Mouse (Mus musculus): ENCODE data around the gene Mapk8ip1. TPM values are rescaled to one million over a fixed set of nuclear protein-coding genes. Genes with fewer than 3 reads are reported as not detected.

The Mapk8ip1 gene
- total RNA-seq, 2 experiments from 2014 or later = 9.3 to 10.3 TPM

DNA sequence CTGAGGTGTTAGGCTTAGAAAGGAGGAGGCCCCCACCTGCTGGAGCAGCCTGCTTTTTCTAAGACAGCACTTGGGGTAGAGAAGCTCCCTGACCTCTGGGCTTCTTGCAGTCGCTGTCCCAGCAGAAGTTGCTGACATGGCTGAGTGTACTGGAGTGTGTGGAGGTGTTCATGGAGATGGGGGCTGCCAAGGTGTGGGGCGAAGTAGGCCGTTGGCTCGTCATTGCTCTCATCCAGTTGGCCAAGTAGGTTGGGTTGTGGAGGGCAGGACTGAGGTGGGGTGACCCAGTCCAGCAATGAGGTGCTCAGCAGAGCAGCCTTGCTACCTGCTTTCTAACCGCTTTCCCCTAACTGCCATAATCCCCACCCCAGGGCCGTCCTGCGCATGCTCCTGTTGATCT lies 23.7 kb downstream of the Mapk8ip1 start:
- intact Hi-C loops (cut with DNase I) = loop anchor here (5.0 kb wide), 1 partner anchor 45 kb away; no protein-coding TSS in a partner anchor
- no peak for DNase-seq

DNA sequence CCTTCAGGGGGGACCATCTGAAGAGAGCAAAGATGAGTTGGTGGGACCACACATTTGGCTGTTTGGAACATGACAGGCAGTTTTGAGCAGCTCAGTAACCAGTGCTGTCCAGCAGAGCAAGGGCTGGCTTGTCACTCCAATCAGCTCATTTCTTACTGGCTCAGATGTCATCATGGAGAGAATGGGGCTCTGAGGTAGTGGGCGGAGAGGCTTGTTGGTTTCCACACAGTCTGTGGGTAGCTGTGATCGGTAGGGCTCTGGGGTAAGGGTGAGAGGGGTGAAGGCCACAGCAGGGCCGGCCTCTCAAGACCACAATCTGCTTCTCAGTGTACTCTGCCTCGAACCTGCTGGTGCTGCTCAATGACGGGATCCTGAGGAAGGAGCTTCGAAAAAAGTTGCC lies 24.8 kb downstream of the Mapk8ip1 start:
- intact Hi-C loops (cut with DNase I) = loop anchor here (5.0 kb wide), 1 partner anchor 46 kb away; no protein-coding TSS in a partner anchor
- no peak for DNase-seq

DNA sequence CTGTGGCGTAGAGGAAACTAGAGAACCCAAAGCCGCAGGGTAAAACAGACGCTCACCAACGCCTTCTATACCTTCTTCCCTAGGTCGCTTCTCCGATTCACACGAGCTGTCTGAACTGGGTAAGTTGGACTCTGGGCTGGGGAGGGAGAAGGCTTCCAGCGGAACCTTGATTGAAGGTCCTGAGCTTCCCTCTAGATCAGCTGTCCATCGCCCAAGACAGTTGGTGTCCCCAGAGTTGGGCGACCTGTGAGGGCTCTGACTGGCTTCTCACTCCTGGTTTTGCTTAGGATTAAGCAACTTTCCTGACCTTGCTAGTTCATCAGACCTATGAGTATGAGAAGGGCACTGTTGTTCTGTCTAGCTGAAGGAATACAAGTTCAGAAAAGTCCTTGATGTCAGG lies 25.3 kb downstream of the Mapk8ip1 start:
- intact Hi-C loops (cut with DNase I) = loop anchor here (2.0 to 5.0 kb wide), 2 partner anchors 47 to 61 kb away; no protein-coding TSS in a partner anchor
- DNase-seq = no peak

DNA sequence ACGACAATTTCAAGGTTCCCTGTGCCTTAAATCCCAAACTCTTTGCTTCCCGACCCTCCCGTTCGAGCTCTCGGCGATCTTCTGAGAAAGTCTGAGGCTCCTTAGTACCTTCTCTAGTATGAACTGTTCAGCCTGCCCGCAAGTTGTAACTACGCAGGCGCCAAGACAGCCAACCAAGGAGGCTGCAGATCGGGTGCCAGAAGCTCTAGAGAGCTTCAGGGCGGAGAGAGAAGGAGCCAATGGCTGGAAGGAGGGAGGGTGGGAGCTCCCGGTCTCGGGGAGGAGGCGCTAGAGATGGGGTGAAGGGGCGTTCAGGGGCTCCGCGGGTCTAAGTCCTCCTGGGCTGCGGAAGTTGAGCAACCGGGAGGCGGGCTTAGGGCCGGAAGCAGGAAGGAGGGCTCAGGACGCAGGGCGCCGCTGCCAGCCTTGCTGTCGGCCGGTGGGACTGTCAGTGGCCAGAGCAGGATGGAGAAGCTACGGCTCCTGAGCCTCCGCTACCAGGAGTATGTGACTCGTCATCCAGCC lies 25.9 kb downstream of the Mapk8ip1 start:
- DNase-seq = peak; percentile 97
- intact Hi-C loops (cut with DNase I) = loop anchor here (2.0 to 5.0 kb wide), 2 partner anchors 47 to 62 kb away; no protein-coding TSS in a partner anchor

DNA sequence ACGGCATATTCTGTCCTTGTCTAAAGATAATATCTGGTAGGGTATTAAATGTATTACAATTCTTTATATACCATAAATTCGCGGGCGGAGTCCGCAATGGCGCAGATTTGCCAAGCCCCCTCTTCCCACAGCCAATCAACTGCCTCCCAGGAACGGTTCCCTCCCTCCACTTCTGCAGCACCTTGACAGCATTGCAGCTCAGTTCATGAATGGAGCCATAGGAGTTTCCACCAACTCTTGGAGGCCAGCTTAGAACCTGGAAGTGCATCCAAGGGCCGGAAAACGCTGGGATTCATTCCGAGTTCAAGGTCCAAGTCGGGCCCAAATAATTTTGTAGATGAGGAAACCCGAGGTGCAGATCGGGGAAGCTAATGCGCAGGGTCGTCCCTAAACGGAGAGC lies 26.5 kb downstream of the Mapk8ip1 start, which contains the start of the genes Pex16 and Large2:
Pex16 (plus strand) TSS at position 163 of the 400 bp plus-strand sequence.
Large2 (minus strand) TSS at position 356 of the 400 bp plus-strand sequence.
- DNase-seq = peak; percentile 39 to 53
- intact Hi-C loops (cut with DNase I) = loop anchor here (2.0 kb wide), 1 partner anchor 62 kb away; no protein-coding TSS in a partner anchor

DNA sequence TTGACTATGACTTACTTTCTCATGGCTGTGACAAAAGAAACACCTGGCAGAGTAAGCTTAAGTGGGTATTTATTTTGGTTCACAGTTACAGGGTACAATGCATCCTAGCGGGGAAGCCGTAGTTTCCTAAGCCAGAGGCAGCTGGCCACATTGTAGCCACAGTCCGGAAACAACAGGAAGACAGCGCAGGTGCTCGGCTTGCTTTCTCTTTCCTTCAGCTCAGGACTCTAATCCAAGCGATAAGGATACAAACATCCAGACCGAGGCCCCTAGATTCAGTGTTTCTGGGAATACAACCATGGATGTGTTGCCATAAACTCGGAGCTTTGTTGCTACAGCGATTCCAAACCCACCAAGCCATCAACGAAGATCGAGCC lies 27.6 kb downstream of the Mapk8ip1 start:
- intact Hi-C loops (cut with DNase I) = no loop called here
- no peak for DNase-seq

DNA sequence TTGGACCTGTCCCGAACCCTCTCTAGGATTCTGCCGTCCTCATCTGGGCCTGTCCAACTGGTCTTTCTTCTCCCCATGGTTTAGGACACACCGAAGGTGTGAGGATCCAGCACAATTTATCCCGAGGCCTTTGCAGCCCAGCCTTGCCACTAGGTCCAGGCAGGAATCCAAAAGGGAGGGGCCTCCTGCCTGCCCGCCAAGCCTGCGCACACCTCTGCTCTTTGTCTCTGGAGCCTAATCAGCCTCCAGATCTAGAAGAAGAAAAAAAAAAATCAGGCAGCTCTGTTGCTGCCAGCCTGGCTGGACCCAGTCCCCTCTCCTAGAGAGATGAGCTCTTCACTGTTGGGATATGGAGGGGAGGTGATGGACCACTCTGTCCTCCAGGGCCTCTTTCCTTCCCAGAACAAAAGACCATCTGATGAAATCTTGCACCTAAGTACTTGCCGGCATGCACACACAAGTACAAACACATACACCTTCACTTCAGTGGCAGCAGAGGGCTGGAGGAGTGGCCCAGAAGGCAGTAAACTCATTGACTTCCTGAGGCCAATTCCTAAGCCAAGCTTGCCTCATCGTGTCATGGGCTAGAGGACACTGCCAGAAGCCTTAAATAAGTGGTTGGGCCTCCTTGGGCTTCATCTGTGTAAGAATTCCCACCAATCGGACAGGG lies 28.2 kb downstream of the Mapk8ip1 start:
- DNase-seq = no peak
- intact Hi-C loops (cut with DNase I) = no loop called here

DNA sequence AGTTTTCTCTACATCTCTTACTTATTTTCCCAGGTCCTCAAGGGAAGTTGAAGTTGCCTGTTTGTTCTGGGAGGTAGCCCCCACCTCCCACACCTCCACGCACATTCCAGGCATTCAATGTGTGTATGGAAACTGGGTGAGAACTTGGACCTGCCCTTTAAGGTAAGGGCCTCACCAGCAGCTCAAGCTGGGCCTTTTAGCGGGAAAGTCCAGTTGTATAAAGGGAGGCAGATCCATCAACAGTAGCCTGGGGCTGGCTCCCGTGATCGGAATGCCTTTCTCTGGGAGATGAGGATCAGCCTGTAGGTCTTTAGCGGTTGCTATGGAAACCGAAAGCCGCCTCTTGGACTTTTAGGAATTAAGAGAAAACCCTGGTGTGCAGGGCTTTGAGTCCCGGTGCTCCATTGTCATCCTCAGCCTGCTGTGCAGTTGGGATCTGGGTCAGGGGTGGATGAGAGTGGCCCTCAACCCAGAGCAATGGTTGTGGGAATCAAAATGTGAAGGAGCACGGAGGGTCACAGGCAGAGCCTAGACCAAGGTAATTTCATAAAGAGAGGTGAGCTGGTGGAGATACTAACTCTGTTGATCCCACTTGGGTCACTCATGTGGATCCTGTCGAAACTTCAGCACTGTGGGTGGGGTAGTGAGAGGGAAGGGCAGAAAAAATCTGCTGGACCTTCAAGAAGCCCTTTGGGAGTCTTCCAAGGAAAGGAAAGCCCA lies 28.9 kb downstream of the Mapk8ip1 start:
- DNase-seq = no peak
- intact Hi-C loops (cut with DNase I) = no loop called here

DNA sequence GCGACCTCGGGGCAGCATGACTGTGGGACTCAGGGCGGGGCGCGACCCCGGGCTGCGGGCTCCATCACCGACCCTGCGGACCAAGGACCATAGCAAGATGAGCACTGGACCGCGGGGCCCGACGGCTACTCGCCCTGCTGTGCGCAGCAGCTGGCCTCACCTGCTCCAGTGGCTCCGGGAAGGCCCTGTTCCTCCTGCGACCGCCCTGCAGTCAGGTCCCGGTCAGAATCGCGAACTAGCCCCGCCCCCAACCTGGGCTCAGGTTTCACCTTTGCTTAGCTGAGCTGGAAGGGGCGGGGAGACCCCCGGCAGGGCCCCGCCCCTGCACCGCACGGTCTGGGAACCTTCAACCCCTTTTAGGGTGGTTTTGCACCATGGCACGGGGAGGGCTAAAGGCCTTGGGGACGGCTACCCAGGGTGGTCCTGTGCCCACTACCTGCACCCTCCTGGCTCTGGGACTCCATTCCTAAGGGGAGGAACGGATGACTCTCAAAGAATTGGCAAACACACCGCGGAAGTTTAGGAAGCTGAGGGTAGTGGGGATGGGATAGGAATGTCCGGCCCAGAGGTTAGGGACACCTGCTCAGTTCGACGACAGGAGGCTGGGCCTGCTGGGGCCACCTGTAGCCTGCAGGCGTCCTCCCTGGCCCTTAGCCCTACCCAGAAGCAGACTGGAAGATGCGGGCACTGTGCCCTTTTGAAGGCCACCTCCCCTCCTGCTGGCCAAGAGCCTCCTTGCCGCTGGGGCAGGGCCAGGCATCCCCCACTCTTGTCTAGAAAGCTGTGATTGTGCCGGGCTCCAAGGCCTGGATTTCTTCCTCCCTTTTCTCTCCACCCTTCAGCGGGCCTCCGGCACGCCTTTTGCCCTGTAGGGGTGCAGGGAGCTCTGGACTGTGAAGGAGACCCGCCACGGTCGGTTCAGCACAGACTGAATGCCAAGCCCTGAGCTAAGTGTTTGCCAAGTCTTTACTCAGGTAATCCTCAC lies 29.9 kb downstream of the Mapk8ip1 start:
- DNase-seq = no peak
- intact Hi-C loops (cut with DNase I) = no loop called here

DNA sequence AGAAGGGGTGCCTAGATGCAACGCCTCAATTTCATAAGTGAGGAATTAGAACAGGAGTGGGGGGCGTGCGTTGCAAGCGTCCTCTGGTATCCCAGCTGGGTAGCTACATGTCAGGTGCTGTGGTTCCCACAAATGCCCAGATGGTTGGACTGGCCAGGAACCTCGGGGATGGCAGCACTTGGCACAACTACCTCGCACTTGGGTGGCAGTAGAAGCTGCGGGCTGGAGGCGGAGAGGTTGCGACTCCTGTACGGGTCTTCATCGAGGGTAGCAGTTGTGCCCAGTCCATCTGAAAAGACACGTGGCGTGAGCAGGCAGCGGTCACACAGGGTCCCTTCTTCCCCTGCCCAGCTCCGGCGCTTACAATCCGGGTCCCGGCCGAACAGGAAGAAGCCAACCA lies 30.7 kb downstream of the Mapk8ip1 start:
- no peak for DNase-seq
- intact Hi-C loops (cut with DNase I) = no loop called here

DNA sequence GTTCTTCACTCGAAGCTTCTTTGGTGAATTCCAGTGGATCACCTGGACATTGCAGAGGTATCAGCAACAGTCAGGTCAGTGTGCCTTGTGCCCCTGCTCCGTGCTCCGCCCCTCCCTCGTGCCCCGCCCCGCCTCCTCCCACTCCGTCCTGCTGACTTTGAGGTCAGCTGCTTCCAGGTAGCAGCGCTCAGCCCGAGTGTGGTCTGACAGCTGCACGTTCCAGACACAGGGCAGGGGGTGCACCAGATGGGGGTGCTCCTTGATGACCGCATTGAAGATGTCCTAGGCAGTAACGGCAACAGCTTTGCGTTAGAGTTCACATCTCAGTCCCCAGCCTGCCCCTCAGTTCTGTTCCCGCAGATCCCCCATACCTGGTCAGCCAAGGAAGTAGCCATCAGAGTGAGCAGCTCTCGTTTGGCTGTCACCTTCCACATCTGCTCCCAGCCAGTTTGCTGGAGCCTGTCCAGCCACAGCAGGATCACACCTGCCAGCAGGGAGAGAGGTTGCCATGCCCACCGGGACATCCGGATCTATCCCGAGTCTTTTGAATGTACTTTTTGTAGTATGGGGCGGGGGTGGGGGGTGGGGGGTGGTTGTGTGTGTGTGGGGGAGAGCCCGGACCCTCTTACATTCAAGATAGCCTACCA lies 33.6 kb downstream of the Mapk8ip1 start:
- intact Hi-C loops (cut with DNase I) = no loop called here
- DNase-seq = no peak

DNA sequence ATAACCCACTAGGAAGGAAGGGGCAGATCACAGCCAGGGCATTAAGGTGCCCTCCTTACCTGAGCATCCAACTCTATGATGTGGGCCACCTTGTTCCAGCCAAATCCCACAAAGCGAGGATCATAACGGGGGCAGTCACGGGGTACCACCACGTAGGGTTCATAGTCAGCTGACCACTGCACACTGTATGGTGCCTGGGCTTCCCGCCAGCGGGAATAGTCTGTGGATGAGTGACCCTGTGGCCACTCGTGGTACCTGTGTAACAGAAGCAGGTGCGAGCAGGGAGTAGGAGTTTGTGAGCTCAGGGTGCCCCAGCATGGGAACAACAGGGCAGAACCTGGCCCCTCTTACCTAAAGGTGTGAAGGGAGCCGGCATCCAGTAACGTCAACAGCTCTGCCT lies 35.5 kb downstream of the Mapk8ip1 start:
- DNase-seq = no peak
- intact Hi-C loops (cut with DNase I) = no loop called here

DNA sequence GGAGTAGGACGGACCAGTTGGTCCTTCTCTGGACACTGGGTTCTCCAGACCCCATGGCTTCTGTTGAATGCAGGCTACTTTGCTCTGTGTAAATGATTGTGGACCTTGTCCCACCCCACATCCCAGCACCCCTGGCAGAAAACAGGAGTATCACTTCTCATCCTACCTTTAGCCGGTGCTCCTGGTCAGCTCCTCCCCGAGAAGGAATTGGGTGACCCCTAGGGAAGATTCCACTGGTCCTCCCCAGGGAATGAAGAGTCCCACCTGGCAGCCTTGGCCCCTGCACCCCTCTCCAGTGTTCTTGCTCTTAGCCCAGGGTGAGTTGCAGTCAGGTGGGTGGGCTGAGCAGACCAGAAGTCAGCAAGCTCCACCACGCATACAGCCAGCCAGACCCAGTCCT lies 37.0 kb downstream of the Mapk8ip1 start:
- intact Hi-C loops (cut with DNase I) = no loop called here
- no peak for DNase-seq

DNA sequence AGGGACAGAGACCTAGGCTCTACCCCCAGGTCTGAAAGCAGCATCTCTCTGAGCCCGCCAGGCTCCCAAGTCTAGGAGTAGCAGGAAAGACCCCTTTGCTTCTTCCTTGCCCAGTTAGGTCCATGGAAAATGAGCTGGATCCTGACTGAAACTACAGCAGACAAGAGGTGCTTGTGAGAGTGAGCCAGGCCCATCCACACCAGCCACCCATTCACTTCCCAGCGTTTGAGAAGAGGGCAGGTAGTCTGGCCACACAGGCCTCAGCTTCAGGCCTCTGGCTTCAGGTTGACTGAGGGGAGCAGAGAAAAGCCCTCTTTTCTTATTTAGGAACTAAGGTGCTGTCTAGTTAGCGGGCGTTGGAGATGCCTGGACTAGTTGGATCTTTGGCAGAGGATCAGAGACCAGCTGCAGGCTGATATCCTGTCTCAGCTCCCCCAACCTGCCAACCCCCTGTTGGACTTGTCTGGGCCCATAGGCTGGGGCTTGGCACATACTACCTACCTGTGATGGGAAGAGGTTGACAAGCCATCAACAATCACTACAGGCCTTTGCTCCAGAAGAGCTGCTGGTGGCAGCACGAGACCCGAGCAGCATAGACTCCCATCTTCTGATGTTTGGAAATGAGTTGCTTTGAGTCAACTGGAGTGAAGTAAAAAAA lies 38.4 kb downstream of the Mapk8ip1 start:
- DNase-seq = no peak
- intact Hi-C loops (cut with DNase I) = no loop called here

DNA sequence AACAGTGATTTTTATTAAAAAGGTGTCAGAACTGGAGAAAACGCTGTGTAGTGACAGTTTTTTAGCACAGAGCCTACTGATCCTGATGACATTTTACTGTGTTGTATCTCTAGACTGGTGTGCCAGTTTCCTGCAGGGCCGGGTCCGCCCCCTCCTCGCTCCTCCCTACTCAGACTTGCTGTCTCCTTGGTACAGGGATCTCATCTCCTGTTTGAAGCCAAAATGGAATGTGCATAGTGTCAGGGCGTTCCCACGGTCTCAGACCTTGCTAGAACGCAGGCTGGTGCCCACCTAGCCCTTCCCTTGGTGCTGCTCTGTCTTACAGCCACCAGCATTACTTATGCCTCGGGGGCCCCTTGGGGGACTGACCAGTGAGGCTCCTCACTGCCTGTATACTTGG lies 39.3 kb downstream of the Mapk8ip1 start:
- DNase-seq = no peak

DNA sequence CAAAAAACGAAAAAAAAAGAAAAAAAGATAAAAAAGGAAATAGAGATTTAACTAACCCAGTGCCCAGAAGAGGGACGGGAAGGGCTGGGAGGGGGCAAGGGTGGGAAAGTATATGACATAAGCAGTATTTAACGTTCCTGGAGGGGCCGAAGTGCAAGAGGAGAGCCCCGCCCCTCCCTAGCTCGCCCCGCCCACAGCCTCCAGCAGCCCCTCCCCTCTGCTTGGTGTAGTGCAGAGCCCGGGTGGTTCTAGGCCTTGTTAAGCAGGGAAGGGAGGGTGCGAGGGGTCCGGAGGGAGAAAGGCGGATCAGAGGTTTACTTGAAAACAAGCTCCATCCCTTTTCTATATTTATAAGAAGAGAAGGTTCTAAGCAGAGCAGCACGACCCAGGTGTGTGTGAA lies 40.2 kb downstream of the Mapk8ip1 start:
- no peak for DNase-seq
- intact Hi-C loops (cut with DNase I) = no loop called here

More for the DNA sequence above, 39.3 kb downstream of the Mapk8ip1 start:
- intact Hi-C loops (cut with DNase I) = no loop called here

DNA sequence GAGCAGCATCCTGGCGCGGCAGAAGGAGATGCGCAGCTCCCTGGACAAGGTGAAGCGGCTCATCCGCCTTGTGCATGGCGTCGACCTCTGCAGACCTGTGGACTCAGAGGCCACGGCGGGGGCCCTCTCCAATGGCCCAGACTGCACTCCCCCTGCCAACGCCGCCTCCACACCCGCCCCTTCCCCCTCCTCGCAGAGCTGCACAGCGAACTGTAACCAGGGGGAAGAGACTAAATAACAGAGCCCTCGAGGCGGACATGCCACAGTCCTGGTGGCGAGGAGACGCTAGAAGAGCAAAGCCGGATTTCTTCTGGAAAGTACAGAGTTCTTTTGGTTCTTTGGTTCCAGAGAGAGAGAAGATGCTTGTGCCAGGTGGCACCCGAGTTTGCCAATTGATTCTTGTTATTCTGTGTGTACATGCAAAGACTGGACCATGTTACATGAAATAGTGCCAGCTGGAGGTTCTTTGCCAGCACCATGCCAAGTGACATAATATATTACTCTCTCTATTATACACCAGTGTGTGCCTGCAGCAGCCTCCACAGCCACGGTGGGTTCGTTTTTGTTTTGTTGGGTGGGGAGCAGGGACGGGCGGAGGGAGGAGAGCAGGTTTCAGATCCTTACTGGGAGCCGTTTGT lies 40.8 kb downstream of the Mapk8ip1 start:
- DNase-seq = no peak
- intact Hi-C loops (cut with DNase I) = no loop called here

DNA sequence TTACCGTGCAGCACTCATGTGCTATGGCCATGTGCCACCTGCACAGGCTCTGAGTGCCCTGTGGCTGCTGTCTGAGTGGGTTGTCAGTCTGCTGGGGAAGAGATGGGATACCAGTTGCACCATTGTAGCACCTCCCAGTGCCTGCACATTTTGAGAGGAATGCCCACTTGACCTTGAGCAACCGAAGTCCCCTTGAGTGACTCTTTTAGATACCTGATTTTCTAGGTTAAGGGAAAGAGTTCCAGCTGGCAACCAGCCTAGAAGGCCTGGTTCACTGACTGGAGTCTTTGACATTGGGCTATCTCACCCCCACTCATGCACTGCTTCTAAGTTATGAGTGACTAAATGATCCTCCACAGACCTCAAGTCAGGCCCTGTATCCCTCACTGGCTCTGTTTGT lies 41.8 kb downstream of the Mapk8ip1 start:
- intact Hi-C loops (cut with DNase I) = no loop called here

DNA sequence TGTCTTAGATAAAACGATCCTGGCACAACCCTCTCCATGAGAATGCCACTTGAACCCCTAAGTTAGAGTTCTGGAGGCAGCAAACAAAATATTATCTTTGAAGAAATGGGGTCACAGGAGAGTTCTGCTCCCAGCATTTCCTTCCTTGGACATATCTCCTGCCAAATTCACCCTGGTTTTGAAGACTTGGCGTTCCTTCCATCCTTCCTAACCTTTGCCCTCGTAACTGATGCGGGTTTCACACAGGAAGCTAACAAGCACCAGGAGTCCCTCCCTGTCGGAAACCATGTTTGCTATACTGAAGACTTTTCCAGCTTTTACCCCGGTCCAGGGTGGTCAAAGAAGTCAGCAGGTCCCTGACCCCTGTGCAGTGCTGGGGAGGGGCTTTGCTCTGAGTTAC lies 46.8 kb downstream of the Mapk8ip1 start:
- intact Hi-C loops (cut with DNase I) = no loop called here
- DNase-seq = peak in 1 of 2 experiments; percentile 25

More for the DNA sequence above, 41.8 kb downstream of the Mapk8ip1 start:
- DNase-seq = peak; percentile 14 to 32
